Mouse (Mus musculus) lung, postnatal 36 days (tissue): ENCODE results near the gene Pdzd9.
"Not testable (repeated sequence)": the region's sequence is repeated elsewhere in the genome, so short reads cannot be mapped to it uniquely, and the experiment has no call there.

ENCODE experiments used
- DNase-seq: peaks from one replicate; pipeline ENCODE4 v3.0.0; 2022; ENCODE audit warnings: mixed read lengths

Pdzd9 gene

GRCm38 (mm10) chr7:120670153-120670875 lies at the start of gene Pdzd9:
Gene Pdzd9, minus strand, starts transcription at chr7:120670343.
- peak; percentile 74 for DNase-seq

GRCm38 (mm10) chr7:120717261-120717660 lies 47.1 kb upstream of the Pdzd9 start:
- DNase-seq, result no peak

GRCm38 (mm10) chr7:120713951-120714350 lies 43.8 kb upstream of the Pdzd9 start:
- not testable (repeated sequence) for DNase-seq

GRCm38 (mm10) chr7:120713225-120713624 lies 43.1 kb upstream of the Pdzd9 start:
- DNase-seq, result no peak

GRCm38 (mm10) chr7:120712071-120712470 lies 41.9 kb upstream of the Pdzd9 start:
- no peak for DNase-seq

- DNase-seq, result no peak
Observed at GRCm38 (mm10) chr7:120703888-120704287, 33.7 kb upstream of the Pdzd9 start.

- DNase-seq, result no peak
Observed at GRCm38 (mm10) chr7:120699586-120699985, 29.4 kb upstream of the Pdzd9 start.

GRCm38 (mm10) chr7:120696331-120696730 lies 26.2 kb upstream of the Pdzd9 start:
- DNase-seq, result no peak

GRCm38 (mm10) chr7:120695641-120696040 lies 25.5 kb upstream of the Pdzd9 start:
- DNase-seq, result no peak

GRCm38 (mm10) chr7:120695196-120695595 lies 25.1 kb upstream of the Pdzd9 start:
- no peak for DNase-seq

GRCm38 (mm10) chr7:120693831-120694375 lies 23.8 kb upstream of the Pdzd9 start:
- DNase-seq, result no peak

GRCm38 (mm10) chr7:120690634-120691033 lies 20.5 kb upstream of the Pdzd9 start:
- no peak for DNase-seq

GRCm38 (mm10) chr7:120685227-120685626 lies 15.1 kb upstream of the Pdzd9 start:
- no peak for DNase-seq

- peak; percentile 8 for DNase-seq
Observed at GRCm38 (mm10) chr7:120684731-120685161, 14.6 kb upstream of the Pdzd9 start.

- no peak for DNase-seq
Observed at GRCm38 (mm10) chr7:120682002-120682401, 11.9 kb upstream of the Pdzd9 start.

- peak; percentile 46 for DNase-seq
Observed at GRCm38 (mm10) chr7:120679023-120679422, 8.9 kb upstream of the Pdzd9 start.

GRCm38 (mm10) chr7:120677764-120678531 lies 7.8 kb upstream of the Pdzd9 start:
- DNase-seq, result peak; percentile 29

GRCm38 (mm10) chr7:120677001-120677643 lies 7.0 kb upstream of the Pdzd9 start, which contains the start of gene Mosmo:
Gene Mosmo, plus strand, starts transcription at chr7:120677618.
- DNase-seq, result peak; percentile 63

GRCm38 (mm10) chr7:120671271-120671670 lies 1.1 kb upstream of the Pdzd9 start:
- no peak for DNase-seq

- DNase-seq, result no peak
Observed at GRCm38 (mm10) chr7:120662079-120662478, 8.1 kb downstream of the Pdzd9 start.

GRCm38 (mm10) chr7:120647849-120648248 lies 22.3 kb downstream of the Pdzd9 start:
- no peak for DNase-seq

GRCm38 (mm10) chr7:120643217-120643616 lies 26.9 kb downstream of the Pdzd9 start:
- peak; percentile 18 for DNase-seq

GRCm38 (mm10) chr7:120635821-120636220 lies 34.3 kb downstream of the Pdzd9 start:
- DNase-seq, result no peak
